Mouse (Mus musculus): ENCODE results near the gene Aco1.
"Not testable (repeated sequence)": the region's sequence is repeated elsewhere in the genome, so short reads cannot be mapped to it uniquely, and the experiment has no call there.

The Aco1 gene

GRCm38 (mm10) chr4:40142743-40143532, at the start of gene Aco1:
Gene Aco1, plus strand, starts transcription at chr4:40143081.
- peak; percentile 93 for DNase-seq (ENCODE audit: low read depth, low spot score)

- no peak for DNase-seq (ENCODE audit: low read depth, low spot score)
These were observed 47.9 kb upstream of the Aco1 start for GRCm38 (mm10) chr4:40094974-40095373.

- no peak for DNase-seq (ENCODE audit: low read depth, low spot score)
These were observed 39.9 kb upstream of the Aco1 start for GRCm38 (mm10) chr4:40102996-40103395.

- no peak for DNase-seq (ENCODE audit: low read depth, low spot score)
These were observed 36.8 kb upstream of the Aco1 start for GRCm38 (mm10) chr4:40106004-40106536.

DNA sequence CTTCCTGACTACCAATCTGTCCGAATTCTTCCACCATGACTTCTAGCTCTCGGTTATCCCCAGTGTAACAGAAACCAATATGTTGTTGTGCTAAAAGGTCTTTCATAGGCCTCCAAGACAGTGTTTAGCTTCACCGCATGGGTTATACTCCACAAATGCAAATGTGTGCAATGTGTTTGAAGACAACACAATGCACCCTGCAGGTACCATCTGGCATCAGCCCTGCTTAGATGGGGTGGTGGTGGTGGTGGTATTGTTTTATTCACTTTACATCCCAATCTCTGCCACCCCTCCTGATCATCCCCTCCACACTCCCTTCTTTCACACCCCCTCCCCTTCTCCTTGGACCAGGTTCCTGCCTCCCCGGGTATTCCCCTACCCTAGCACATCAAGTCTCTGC, 34.9 kb upstream of the Aco1 start:
- no peak for DNase-seq (ENCODE audit: low read depth, low spot score)

- DNase-seq (ENCODE audit: low read depth, low spot score): no peak
These were observed 29.7 kb upstream of the Aco1 start for GRCm38 (mm10) chr4:40113173-40113572.

GRCm38 (mm10) chr4:40121221-40121620, 21.7 kb upstream of the Aco1 start:
- DNase-seq (ENCODE audit: low read depth, low spot score): no peak

DNA sequence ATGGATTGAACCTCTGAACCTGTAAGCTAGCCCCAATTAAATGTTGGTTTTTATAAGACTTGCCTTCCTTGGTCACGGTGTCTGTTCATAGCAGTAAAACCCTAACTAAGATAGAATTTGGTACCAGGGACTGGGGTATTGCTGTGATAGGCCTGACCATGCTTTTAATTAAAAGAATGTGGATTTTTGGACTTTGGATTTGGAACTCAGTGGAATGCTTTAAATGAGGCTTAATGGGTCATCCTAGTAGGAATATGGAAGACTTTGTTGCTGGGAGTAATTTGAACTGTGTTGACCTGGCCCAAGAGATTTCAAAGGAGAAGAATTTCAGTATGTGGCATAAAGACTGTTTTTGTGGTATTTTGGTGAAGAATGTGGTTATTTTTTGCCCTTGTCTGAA, 20.6 kb upstream of the Aco1 start:
- DNase-seq (ENCODE audit: low read depth, low spot score): not testable (repeated sequence)

DNA sequence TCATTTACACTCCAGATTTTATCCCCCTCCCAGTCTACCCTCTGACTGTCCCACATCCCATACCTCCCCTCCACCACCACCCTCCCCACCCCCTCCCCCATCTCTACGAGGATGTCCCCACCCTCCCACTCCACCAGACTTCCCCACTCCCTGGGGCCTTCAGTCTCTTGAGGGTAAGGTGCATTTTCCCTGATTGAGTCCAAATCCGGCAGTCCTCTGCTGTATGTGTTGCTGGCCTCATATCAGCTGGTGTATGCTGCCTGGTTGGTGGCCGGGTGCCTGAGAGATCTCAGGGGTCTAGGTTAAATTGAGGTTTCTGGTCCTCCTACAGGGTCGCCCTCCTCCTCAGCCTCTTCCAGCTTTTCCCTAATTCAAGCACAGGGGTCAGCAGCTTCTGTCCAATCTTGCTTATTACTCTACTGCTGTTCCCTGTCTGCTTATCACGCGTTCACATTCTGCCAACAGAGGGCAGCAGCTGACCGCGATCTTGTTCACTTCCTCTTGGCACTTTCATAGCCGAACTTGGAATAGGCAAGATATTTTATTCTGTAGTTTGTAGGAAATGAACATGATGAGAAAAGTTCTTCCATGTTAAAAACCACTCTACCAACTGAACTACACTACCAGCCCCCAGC, 8.3 kb upstream of the Aco1 start:
- peak; percentile 72 for DNase-seq (ENCODE audit: low read depth, low spot score)

DNA sequence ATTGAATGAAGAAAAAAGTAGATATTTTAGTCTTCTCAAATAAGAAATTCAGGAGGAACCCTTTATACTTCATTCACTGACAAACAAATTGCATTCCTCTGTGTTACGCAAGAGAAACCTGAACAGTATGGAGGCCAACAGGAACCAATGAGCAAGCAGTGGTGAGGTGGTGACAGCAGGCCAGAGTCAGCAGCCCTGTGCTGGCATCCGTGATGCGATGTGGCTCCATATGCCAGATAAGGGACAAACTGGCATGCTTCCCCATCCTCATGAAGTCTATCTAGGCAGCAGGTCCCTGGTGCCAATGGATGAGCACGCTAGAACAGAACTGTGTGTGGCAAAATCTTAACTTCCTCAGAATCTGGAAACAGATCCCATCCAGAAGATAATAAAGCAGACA, 6.4 kb upstream of the Aco1 start:
- no peak for DNase-seq (ENCODE audit: low read depth, low spot score)

GRCm38 (mm10) chr4:40139663-40140255, 3.1 kb upstream of the Aco1 start:
- no peak for DNase-seq (ENCODE audit: low read depth, low spot score)

- no peak for DNase-seq (ENCODE audit: low read depth, low spot score)
These were observed 621 bp downstream of the Aco1 start for GRCm38 (mm10) chr4:40143533-40143871.

DNA sequence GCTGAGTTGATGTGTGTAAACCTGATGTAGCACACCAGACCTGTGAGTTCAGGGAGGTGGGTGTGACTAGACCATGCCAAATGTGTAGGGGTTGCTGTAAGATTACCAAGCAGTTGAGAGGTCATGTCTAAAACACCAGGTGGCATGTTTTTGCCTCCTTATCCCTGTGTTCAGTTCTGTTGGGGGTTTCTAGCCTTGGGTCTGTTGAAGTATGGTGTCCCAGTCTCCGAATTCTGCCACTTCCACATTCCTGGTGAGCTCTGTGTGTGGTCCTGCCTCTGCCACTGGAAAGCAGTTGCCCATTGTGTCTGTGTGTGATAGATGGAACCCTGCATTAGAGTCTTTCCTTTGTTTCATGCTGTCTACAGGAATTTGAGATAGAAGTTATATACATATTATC, 1.7 kb downstream of the Aco1 start:
- no peak for DNase-seq (ENCODE audit: low read depth, low spot score)

GRCm38 (mm10) chr4:40144981-40145380, 2.1 kb downstream of the Aco1 start:
- DNase-seq (ENCODE audit: low read depth, low spot score): no peak

- DNase-seq (ENCODE audit: low read depth, low spot score): no peak
These were observed 5.4 kb downstream of the Aco1 start for GRCm38 (mm10) chr4:40148281-40148680.

DNA sequence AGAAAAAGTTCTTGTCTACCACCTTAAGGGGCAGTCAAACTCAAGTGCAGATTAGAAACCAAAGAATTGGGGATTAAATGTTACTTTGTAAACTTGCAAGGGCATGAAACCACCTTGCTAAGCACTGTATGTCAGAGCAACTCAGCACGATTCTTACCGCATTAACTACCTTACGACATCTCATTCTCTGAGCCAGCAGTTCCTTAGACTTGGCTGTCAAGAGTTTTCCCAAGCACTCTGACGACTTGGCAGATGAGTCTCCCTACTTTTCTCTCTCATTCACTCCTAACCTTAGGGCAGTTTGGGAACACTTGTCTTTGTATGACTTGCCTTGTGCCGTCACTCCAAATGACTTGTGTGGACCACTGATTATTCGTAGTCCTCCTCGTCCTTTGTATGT, 7.2 kb downstream of the Aco1 start:
- no peak for DNase-seq (ENCODE audit: low read depth, low spot score)

GRCm38 (mm10) chr4:40152771-40153170, 9.9 kb downstream of the Aco1 start:
- DNase-seq (ENCODE audit: low read depth, low spot score): no peak

DNA sequence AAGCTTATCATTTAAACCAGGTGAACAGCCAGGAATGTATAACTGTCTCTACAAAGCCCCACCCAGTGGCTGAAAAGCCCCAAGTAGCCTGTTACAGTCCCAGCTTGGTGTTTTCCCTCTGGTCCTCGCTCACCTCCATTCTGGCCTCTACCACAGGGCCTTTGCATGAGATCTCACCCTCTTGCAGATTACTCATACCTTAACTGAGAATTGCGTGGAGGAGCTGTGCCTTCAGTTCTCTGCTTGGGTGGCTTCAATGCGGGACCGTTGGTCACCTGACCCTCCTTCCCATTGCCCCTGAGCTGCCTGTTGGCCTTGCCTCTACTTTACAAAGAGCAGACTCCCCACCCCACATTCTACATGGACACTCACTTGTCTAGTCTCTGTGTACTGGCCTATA, 10.6 kb downstream of the Aco1 start:
- DNase-seq (ENCODE audit: low read depth, low spot score): no peak

DNA sequence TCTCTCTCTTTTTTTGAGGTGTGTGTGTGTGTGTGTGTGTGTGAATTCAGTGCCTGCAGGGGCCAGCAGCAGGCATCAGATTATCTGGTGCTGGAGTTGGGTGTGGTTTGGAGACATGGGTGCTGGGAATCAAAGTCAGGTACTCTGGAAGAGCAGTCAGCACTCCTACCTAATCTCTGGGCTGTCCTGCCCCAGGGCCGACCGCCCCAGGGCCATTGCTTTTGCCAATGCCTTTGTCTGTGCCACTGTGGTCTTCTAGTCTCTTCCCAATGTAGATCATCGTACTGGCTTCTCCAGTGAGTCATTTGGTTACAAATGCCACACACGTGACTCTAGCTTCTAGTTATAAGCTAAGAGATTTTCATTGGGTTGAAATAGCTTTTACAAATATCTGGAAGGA, 11.9 kb downstream of the Aco1 start:
- DNase-seq (ENCODE audit: low read depth, low spot score): no peak

- no peak for DNase-seq (ENCODE audit: low read depth, low spot score)
These were observed 12.7 kb downstream of the Aco1 start for GRCm38 (mm10) chr4:40155467-40155999.

DNA sequence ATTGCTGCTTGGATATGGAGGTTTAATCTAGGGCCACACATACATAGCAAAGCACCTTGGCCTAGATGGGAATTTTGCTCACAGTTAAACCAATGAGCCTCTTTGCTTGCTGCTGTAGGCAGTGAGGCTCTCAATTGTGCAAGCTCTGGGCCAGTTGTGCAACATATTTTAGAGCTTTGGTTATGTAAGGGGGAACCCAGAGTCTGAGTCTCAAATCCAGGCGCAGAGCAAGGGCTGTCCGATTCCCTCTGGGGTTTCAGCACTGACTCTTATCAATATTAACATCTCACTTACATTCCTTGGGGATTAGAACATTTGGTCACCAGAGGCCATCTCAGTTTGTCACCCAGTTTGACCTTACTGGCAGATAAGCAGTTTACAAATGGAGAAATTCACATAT, 13.3 kb downstream of the Aco1 start:
- DNase-seq (ENCODE audit: low read depth, low spot score): no peak
